Mouse (Mus musculus) spleen, postnatal 36 days (tissue): ENCODE measurements around the gene Ncor1.
"Not testable (repeated sequence)": the region's sequence is repeated elsewhere in the genome, so short reads cannot be mapped to it uniquely, and the experiment has no call there.

ENCODE experiments used
- DNase-seq, 2 experiments: peaks; one replicate each; pipeline ENCODE4 v3.0.0; 2022; ENCODE audit warnings: low spot score in 2 of 2, mixed read lengths in 1 of 2

Ncor1 gene

DNA sequence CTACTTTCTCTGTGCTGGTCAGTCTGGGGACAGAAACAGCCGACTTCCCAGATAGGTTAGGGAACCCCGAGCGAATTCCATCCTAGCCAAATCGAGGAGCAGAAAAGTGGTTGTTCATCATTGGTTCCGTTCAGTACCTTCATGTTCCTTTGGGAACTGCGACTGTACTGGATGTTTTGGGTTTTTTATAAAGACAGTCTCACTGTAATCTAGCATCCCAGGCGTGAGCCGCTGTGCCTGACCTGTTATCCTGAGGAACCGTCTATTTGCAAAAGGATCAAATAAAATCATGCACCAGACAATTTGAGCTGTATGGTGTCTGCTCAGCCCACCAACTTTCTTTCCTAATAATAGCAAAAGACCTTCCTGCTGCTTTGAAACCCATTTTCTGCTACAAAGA, 439 bp upstream of the Ncor1 start:
- DNase-seq = no peak

DNA sequence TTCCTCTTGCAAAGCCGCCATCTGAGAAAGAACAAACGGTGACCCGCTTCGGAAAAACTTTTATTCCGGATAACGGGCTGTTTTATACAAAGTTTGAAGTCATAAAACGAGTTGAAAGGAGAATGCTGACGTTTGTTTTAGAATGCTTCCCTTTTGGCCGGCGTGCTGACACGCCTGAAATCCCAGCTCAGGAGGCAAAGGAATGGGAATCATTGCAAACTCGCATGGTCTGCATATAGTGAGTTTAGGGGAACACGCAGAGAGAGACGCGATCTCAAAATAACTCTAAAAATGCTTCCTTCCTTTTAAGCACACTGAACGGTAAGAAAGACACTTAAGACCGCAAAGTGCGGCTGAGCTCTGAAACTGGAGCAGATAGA, 460 bp downstream of the Ncor1 start:
- DNase-seq = no peak

DNA sequence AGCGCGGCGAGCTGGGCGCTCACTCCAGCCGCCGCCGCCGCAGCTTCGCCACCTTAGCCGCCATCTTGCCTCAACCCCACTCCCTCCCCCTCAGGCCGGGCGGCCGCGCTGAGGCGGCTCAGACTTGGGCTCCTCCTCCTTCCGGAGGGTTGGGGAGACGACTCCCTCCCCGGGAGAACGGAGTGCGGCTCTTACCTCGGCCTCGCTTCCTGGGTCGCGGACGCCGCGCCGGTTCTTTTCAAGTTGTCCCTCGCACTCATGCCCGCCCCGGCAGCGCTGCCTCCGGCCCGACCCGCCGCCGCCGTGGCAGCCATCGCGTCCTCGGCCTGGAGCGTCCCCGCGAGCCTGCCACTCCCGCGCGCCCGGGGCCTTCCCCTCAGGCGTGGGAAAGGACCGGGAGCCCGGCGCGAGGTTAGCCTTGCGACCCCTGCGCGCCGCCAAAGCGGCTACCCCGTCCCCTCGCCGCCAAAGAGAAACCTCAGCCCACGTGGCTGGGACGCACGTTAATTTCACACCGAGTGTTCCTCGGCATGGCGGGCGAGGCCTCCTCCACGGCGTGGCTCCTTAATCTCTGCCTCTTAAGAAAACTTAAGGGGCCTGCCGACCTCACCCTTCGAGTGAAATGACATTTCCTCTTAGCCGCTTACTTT, 975 bp downstream of the Ncor1 start:
- peak; percentile 95 for DNase-seq

- peak; percentile 27 to 53 for DNase-seq
Observed at GRCm38 (mm10) chr11:62456483-62457172, 1.7 kb downstream of the Ncor1 start.

- no peak for DNase-seq
Observed at GRCm38 (mm10) chr11:62456021-62456482, 2.3 kb downstream of the Ncor1 start.

- no peak for DNase-seq
Observed at GRCm38 (mm10) chr11:62455193-62455592, 3.1 kb downstream of the Ncor1 start.

GRCm38 (mm10) chr11:62448971-62449370, 9.4 kb downstream of the Ncor1 start:
- DNase-seq = no peak

- DNase-seq = no peak
Observed at GRCm38 (mm10) chr11:62445799-62446198, 12.5 kb downstream of the Ncor1 start.

DNA sequence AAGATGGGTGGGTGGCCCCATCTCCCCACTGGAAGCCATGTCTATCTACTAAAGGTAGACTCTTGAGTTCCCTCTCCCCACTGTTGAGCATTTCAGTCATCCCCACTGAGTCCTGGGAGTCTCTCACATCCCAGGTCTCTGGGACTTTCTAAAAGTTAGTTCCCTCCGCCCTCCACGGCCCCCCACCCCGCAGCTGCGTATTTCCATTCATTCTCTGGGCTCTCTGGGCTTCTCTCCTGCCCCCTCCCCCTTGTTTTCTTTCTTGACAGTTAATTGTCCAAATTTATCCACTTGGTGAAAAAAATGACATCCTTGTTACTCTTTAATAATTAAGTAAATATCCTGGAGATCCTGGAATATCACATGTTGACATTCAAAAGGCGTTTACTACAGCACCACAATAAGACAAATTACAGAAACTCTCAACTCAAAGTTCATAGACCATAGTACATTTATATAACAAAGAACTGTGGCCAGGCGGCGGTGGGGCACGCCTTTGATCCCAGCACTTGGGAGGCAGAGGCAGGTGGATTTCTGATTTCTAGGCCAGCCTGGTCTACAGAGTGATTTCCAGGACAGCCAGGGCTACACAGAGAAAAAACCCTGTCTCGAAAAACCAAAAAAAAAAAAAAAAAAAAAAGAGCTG, 17.5 kb downstream of the Ncor1 start:
- DNase-seq = no peak

GRCm38 (mm10) chr11:62432211-62432610, 26.1 kb downstream of the Ncor1 start:
- no peak for DNase-seq

- peak; percentile 26 to 33 for DNase-seq
Observed at GRCm38 (mm10) chr11:62427105-62427504, 31.2 kb downstream of the Ncor1 start.

GRCm38 (mm10) chr11:62426266-62426665, 32.1 kb downstream of the Ncor1 start:
- no peak for DNase-seq

- DNase-seq = no peak
Observed at GRCm38 (mm10) chr11:62424525-62424924, 33.8 kb downstream of the Ncor1 start.

DNA sequence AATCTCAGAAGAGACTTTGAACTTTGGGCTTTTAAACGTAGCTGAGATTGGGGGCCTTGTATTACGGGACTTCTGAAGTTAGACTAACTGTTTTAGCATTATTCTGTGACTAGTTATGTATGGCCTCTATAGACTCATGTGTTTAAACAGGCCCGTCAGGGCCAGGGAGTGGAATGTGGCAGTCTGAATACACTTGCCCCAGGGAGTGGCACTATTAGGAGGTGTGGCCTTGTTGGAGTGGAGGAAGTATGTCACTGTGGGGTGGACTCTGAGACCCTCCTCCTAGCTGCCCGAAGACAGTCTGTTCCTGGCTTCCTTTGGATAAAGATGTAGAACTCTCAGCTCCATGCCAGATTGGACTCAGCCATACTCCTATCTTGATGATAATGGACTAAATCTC, 43.3 kb downstream of the Ncor1 start:
- no peak for DNase-seq

DNA sequence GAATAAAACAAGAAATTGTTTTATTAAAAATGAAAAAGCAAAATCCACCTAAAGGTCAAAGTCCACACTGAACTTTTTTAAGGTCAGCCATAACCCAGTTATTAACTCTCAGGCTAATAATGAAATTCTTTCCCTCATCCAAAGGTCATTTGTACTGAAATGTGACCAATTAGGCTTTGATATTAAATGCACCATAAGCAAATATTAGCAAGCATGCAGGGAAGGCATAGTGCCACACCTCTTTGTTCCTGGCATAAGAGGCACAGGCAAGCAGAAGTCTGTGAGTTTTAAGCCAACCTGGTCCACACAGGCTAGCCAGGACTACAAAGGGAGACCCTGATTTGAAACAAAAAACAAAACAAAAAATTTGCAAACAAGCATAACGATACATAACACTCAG, 48.7 kb downstream of the Ncor1 start:
- DNase-seq = no peak

GRCm38 (mm10) chr11:62408848-62409247, 49.5 kb downstream of the Ncor1 start:
- no peak for DNase-seq

DNA sequence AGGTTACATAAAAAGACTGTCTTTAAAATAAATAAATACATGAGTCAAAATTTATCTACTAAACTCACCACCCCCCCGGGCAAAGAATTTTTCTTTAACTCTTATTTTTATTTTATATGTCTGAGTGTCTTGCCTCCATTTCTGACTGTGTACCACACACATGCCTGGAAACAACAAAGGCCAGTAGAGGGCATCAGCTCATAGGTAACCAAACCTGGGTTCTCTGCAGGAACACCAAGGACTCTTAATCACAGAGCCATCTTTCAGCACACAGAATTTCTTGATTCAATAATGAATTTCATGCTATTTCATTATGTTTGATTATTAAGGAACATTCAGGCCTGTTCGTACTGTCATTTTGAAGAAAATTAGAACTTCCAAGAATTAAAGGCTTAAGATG, 61.9 kb downstream of the Ncor1 start:
- DNase-seq = peak; percentile 13 to 24

DNA sequence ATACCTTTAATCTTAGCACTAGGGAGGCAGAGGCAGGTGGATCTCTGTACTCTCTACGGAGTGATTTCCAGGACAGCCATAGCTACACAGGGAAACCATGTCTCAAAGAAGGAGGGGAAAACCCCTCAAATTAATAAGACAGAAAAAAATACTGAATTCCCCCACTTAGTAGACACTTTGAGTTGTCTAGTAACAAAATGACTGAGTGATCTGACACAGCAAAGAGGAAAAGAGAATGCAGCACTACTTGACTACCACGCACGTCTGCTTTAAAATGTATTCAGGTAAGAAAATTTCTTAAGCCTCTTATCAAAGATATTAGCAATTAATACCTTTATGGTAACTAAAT, 70.0 kb downstream of the Ncor1 start:
- no peak for DNase-seq

DNA sequence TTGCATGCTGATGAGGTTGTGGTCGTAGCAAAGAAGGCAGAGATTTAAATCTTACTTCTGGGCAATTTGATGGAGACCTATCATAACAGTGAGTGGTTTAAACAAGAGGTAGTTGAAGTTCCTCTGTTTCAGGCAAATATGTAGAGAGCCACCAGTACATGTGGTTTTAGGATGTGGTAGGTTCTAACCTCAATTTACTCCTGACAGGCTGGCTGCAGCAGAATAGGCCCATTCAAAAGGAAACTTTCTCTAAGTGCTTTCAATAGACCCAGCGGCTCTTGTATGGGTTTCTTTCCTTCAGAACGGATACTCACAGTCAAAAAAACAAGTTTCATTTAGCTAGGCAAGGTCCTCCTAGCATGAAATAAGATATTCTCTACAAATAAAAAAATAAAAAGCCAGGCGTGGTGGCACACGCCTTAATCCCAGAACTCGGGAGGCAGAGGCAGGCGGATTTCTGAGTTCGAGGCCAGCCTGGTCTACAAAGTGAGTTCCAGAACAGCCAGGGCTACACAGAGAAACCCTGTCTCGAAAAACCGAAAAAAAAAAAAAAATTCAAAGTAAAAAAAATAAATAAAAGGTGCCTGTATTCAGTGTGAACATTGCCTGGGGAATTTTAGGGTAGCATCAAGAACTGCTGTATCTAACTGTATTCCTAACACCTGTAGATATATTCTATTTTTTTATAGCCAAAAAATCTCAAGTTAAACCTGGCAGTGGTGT, 70.6 kb downstream of the Ncor1 start:
- DNase-seq = no peak

DNA sequence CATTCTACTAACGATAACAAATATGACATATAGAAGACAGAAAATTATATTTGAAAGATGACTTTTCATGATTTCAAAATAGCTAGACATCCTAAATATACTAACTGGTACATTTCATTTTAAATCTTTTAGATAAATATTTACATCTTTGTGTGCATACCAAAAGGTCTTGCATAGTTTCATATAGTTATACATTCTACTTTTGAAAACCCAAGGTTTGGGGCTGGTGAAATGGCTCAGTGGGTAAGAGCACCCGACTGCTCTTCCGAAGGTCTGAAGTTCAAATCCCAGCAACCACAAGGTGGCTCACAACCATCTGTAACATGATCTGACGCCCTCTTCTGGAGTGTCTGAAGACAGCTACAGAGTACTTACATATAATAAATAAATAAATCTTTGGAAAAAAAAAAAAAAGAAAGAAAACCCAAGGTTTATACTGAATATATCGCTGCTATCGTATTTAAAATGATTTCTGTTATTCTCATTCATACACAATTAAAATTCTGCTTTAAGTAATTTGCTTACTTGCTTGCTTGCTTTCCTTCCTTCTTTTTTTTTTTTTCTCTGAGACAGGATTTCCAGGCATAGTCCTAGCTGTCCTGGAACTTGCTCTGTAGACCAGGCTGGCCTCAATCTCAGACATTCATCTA, 81.0 kb downstream of the Ncor1 start:
- DNase-seq = not testable (repeated sequence)

GRCm38 (mm10) chr11:62371776-62372175, 86.6 kb downstream of the Ncor1 start:
- DNase-seq = no peak

- DNase-seq = no peak
Observed at GRCm38 (mm10) chr11:62369924-62370323, 88.4 kb downstream of the Ncor1 start.
